Mouse (Mus musculus) layer of hippocampus, adult 18-20 months (tissue): ENCODE measurements around the gene Mpv17l2. TPM values are rescaled to one million over a fixed set of nuclear protein-coding genes. Genes with fewer than 3 reads are reported as not detected.

ENCODE experiments used
- DNase-seq, 2 experiments: peaks; one replicate each; pipeline ENCODE4 v3.0.0; 2022; ENCODE audit warnings: low spot score in 2 of 2
- microRNA-seq, 2 experiments: library from miRNA; unstranded; fragments of <30 nt; microRNA quantifications; one replicate each; pipeline ENCODE4 v1.2.0; 2021
- total RNA-seq, 2 experiments: library from RNA; stranded (reverse); gene quantifications; 2 replicates each; pipeline ENCODE4 v1.2.3; 2021

Mpv17l2 gene
- total RNA-seq, 2 experiments from 2014 or later, result 34.5 to 41.1 TPM

GRCm38 (mm10) chr8:70724216-70724615, 36.5 kb downstream of the Mpv17l2 start:
- no peak for DNase-seq

- DNase-seq, result no peak
Observed at GRCm38 (mm10) chr8:70723486-70724210, 37.1 kb downstream of the Mpv17l2 start, which contains the start of gene Pde4c. TSS of gene Pde4c (plus strand) at chr8:70723720.

GRCm38 (mm10) chr8:70721601-70722000, 39.1 kb downstream of the Mpv17l2 start:
- DNase-seq, result no peak

GRCm38 (mm10) chr8:70720739-70721138, 40.0 kb downstream of the Mpv17l2 start:
- peak; percentile 50 to 84 for DNase-seq

- no peak for DNase-seq
Observed at GRCm38 (mm10) chr8:70719796-70720270, 40.9 kb downstream of the Mpv17l2 start.

- DNase-seq, result peak in 1 of 2 experiments; percentile 55
Observed at GRCm38 (mm10) chr8:70718297-70718696, 42.4 kb downstream of the Mpv17l2 start, which contains the start of gene Gm3336. TSS of gene Gm3336 (plus strand) at chr8:70718543.

- DNase-seq, result no peak
Observed at GRCm38 (mm10) chr8:70716521-70717400, 44.0 kb downstream of the Mpv17l2 start.

GRCm38 (mm10) chr8:70715086-70715485, 45.7 kb downstream of the Mpv17l2 start:
- no peak for DNase-seq

- no peak for DNase-seq
Observed at GRCm38 (mm10) chr8:70713991-70714390, 46.8 kb downstream of the Mpv17l2 start.

GRCm38 (mm10) chr8:70711041-70711440, 49.7 kb downstream of the Mpv17l2 start:
- DNase-seq, result no peak

- DNase-seq, result no peak
Observed at GRCm38 (mm10) chr8:70710296-70710695, 50.5 kb downstream of the Mpv17l2 start.

- DNase-seq, result no peak
Observed at GRCm38 (mm10) chr8:70709794-70710193, 51.0 kb downstream of the Mpv17l2 start.

Small RNAs within 50 kb of the gene (microRNA-seq; reads per million reads assigned to microRNA genes)
- gene Mir7240, result 45.4 to 48.4 reads per million in 2 experiments

Other genes starting within 250 kb of the Mpv17l2 start
- gene Fkbp8, start 233.2 kb downstream of the Mpv17l2 start, total RNA-seq, result 100 to 1,000 TPM; 450 to 467 TPM
- gene Kxd1, start 233.0 kb downstream of the Mpv17l2 start, total RNA-seq, result 10 to 100 TPM; 40.6 to 45.6 TPM
- gene Ell, start 221.5 kb downstream of the Mpv17l2 start, total RNA-seq, result 10 to 100 TPM; 18.9 to 21.8 TPM
- 10 to 100 TPM; 47.3 to 47.7 TPM for gene Isyna1, start 166.6 kb downstream of the Mpv17l2 start, total RNA-seq
- 100 to 1,000 TPM; 272 to 279 TPM for gene Ssbp4, start 152.1 kb downstream of the Mpv17l2 start, total RNA-seq
- gene Lrrc25, start 144.8 kb downstream of the Mpv17l2 start, total RNA-seq, result under 1 TPM; 0.33 to 0.37 TPM
- gene Gdf15, start 128.5 kb downstream of the Mpv17l2 start, total RNA-seq, result not detected
- gene Pgpep1, start 100.6 kb downstream of the Mpv17l2 start, total RNA-seq, result 10 to 100 TPM; 20.0 to 23.3 TPM
- 10 to 100 TPM; 63.8 to 71.5 TPM for gene Lsm4, start 87.7 kb downstream of the Mpv17l2 start, total RNA-seq
- gene Jund, start 62.0 kb downstream of the Mpv17l2 start, total RNA-seq, result 100 to 1,000 TPM; 186 to 200 TPM
- under 1 TPM in 1 of 2 experiments, not detected in 1; 0.07 TPM for gene Iqcn, start 57.5 kb downstream of the Mpv17l2 start, total RNA-seq
- not detected for gene Gm3336, start 42.4 kb downstream of the Mpv17l2 start, total RNA-seq
- gene Pde4c, start 37.2 kb downstream of the Mpv17l2 start, total RNA-seq, result 1 to 10 TPM; 1.0 to 1.3 TPM
- 100 to 1,000 TPM; 814 to 823 TPM for gene Rab3a, start 6.3 kb downstream of the Mpv17l2 start, total RNA-seq
- 100 to 1,000 TPM; 158 to 162 TPM for gene Pik3r2, start 15.8 kb upstream of the Mpv17l2 start, total RNA-seq
- 100 to 1,000 TPM; 439 to 476 TPM for gene Mast3, start 44.1 kb upstream of the Mpv17l2 start, total RNA-seq
- gene Il12rb1, start 47.5 kb upstream of the Mpv17l2 start, total RNA-seq, result 1 to 10 TPM in 1 of 2 experiments, under 1 TPM in 1; 0.97 to 1.7 TPM
- gene Arrdc2, start 78.8 kb upstream of the Mpv17l2 start, total RNA-seq, result 10 to 100 TPM; 15.9 to 27.3 TPM
- gene Kcnn1, start 102.3 kb upstream of the Mpv17l2 start, total RNA-seq, result 10 to 100 TPM; 19.0 to 20.8 TPM
- gene Ccdc124, start 113.0 kb upstream of the Mpv17l2 start, total RNA-seq, result 10 to 100 TPM; 93.2 to 98.5 TPM
- gene Slc5a5, start 131.8 kb upstream of the Mpv17l2 start, total RNA-seq, result 10 to 100 TPM; 11.1 to 12.9 TPM
- 100 to 1,000 TPM; 713 to 785 TPM for gene Rpl18a, start 136.5 kb upstream of the Mpv17l2 start, total RNA-seq
- 100 to 1,000 TPM in 1 of 2 experiments, 10 to 100 TPM in 1; 96.3 to 100 TPM for gene Map1s, start 145.0 kb upstream of the Mpv17l2 start, total RNA-seq